Mouse (Mus musculus) liver, embryonic 14.5 days (tissue): ENCODE measurements around the gene Fez1.

ENCODE experiments used
- CTCF ChIP-seq: IDR thresholded peaks from 2 replicates; pipeline ENCODE4 v1.5.1; 2016; ENCODE audit warnings: antibody characterized with exemption, low read depth, control low read depth
- EP300 ChIP-seq: IDR thresholded peaks from 2 replicates; pipeline ENCODE4 v1.6.1; 2016; ENCODE audit warnings: antibody characterized with exemption, low read depth

DNA sequence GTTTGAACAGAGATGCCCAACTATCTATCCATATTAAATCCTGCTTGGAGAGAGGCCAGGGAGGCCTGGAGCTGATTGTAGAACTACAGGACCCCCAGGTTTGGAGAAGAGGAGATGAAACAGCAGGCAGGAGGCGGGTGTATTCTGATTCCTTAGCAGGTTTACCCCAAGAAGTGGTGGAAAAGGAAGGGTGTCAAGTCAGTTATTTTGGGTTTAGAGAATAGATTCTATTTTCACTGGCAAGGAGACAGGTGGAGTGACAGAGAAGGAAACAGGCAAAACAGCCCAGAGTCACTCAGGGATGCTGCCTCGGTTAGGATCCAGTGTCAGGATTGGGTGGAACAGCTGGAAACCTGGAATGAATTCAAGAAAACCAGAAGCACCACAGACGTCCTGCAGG, 61.9 kb downstream of the Fez1 start:
- TF ChIP-seq CTCF (no peak), EP300 (no peak)
